Comparison of ENCODE assay signal across 8 mouse cellular contexts in genomic region chr13:4771120-4772075, GRCm38 (mm10).
A peak's percentile ranks its signal among the peaks of the same experiment; 100 is the strongest.
DNase-seq lines count a peak whose midpoint lies in the region; ATAC-seq and TF ChIP-seq lines count a peak whose summit lies in the region.

No protein-coding gene starts in this region.

- no peak for TF ChIP-seq CTCF in MEL (IDR thresholded peaks at IDR 0.05 in 2 of 3, conservative IDR thresholded peaks at IDR 0.05 in 1 of 3; ENCODE audit: control insufficient read depth in 1 of 3, insufficient read depth in 1 of 3, low read depth in 2 of 3, low read length in 3 of 3, poor library complexity in 1 of 3, severe bottlenecking in 1 of 3)
- TF ChIP-seq CTCF in forebrain, postnatal 0 days (IDR thresholded peaks at IDR 0.05; ENCODE audit: low read depth): peak; percentile 51

- ATAC-seq in forebrain, postnatal 0 days: peak; percentile 100
- ATAC-seq in liver, embryonic 15.5 days (ENCODE audit: insufficient read depth): peak; percentile 89

- H3K4me1 ChIP-seq in MEL (ENCODE audit: control insufficient read depth in 1 of 2, insufficient read depth in 2 of 2, low read length in 2 of 2): no peaks in the 10 kb centered on the region
- H3K4me1 ChIP-seq in forebrain, postnatal 0 days (ENCODE audit: insufficient read depth): peaks cover 5% of the 10 kb centered on the region; the same call in 1 of the 2 replicates
- no peaks in the 10 kb centered on the region for H3K4me1 ChIP-seq in liver, embryonic 15.5 days (replicated peaks)

- no peak overlapping the region for H3K4me3 ChIP-seq in MEL (ENCODE audit: control insufficient read depth in 1 of 2, insufficient read depth in 1 of 2, low read depth in 2 of 2, low read length in 2 of 2)
- no peak overlapping the region for H3K4me3 ChIP-seq in forebrain, postnatal 0 days (ENCODE audit: low read depth, low read length)
- H3K4me3 ChIP-seq in liver, embryonic 15.5 days (replicated peaks): no peak overlapping the region

- 20% methylated on average over 12 of the region's 12 CpGs for WGBS in forebrain, postnatal 0 days
- 27% methylated on average over 12 of the region's 12 CpGs for WGBS in large intestine, adult 2 months
- 31% methylated on average over 12 of the region's 12 CpGs for WGBS in liver, embryonic 15.5 days (ENCODE audit: insufficient replicate concordance)

- no peak for TF ChIP-seq POLR2A in MEL (IDR thresholded peaks at IDR 0.05; ENCODE audit: control insufficient read depth in 1 of 2, insufficient read depth in 1 of 2, low read depth in 1 of 2, low read length in 2 of 2, poor library complexity in 1 of 2)

- peak overlapping the region; percentile 34 for H3K4me2 ChIP-seq in forebrain, postnatal 0 days (ENCODE audit: low read depth)
- H3K4me2 ChIP-seq in liver, embryonic 15.5 days: no peak overlapping the region

- intact Hi-C loops in heart, postnatal 25 days (cut with DNase I): loop anchor here (5.0 to 10.0 kb wide), 6 partner anchors 104 to 1091 kb away; partner anchors contain the start of gene Klf6

- no peak overlapping the region for H3K9ac ChIP-seq in MEL (ENCODE audit: control insufficient read depth, low read depth, low read length, poor library complexity, severe bottlenecking)
- no peak overlapping the region for H3K9ac ChIP-seq in forebrain, postnatal 0 days
- no peak overlapping the region for H3K9ac ChIP-seq in liver, embryonic 15.5 days

- H3K27me3 ChIP-seq in MEL (ENCODE audit: control insufficient read depth in 1 of 2, insufficient read depth in 2 of 2, low read length in 2 of 2): no peaks in the 10 kb centered on the region
- H3K27me3 ChIP-seq in forebrain, postnatal 0 days (ENCODE audit: insufficient read depth, low read length): no peaks in the 10 kb centered on the region
- no peaks in the 10 kb centered on the region for H3K27me3 ChIP-seq in liver, embryonic 15.5 days

- no peak for TF ChIP-seq EP300 in MEL (IDR thresholded peaks at IDR 0.05; ENCODE audit: low read depth in 1 of 2, low read length in 2 of 2)

- no peak overlapping the region for H3K27ac ChIP-seq in MEL (ENCODE audit: control insufficient read depth, low read depth, low read length)
- peak overlapping the region; percentile 35; the same call in 1 of the 2 replicates for H3K27ac ChIP-seq in forebrain, postnatal 0 days (ENCODE audit: low read depth, low read length)
- H3K27ac ChIP-seq in liver, embryonic 15.5 days (replicated peaks): peak overlapping the region; percentile 45; the same call in 1 of the 2 replicates

- no peaks in the 10 kb centered on the region for H3K79me2 ChIP-seq in MEL (ENCODE audit: control insufficient read depth, insufficient read depth, low read length, poor library complexity)

- no peaks in the 10 kb centered on the region for H3K9me3 ChIP-seq in MEL (replicated peaks; ENCODE audit: insufficient read depth, low read length)
- no peaks in the 10 kb centered on the region for H3K9me3 ChIP-seq in forebrain, postnatal 0 days (ENCODE audit: low read length)
- H3K9me3 ChIP-seq in liver, embryonic 15.5 days (replicated peaks): no peaks in the 10 kb centered on the region

- no peak for TF ChIP-seq RAD21 in MEL (IDR thresholded peaks at IDR 0.05; ENCODE audit: low read depth, low read length)

- peak; percentile 13 for DNase-seq in MEL (ENCODE audit: low read depth, low spot score)
- DNase-seq in cerebellum, adult 11-12 months: peak; percentile 21
- DNase-seq in forebrain, postnatal 0 days: peak; percentile 72
- peak; percentile 89 for DNase-seq in heart, postnatal 25 days (ENCODE audit: low spot score)
- peak; percentile 92 for DNase-seq in large intestine, adult 2 months (ENCODE audit: low read depth, low spot score)
- peak; percentile 58 for DNase-seq in neural tube, embryonic 10.5 days (ENCODE audit: extremely low spot score, low spot score)
- peak; percentile 13 for DNase-seq in urinary bladder, postnatal 10 days (ENCODE audit: low spot score)

- H3K36me3 ChIP-seq in MEL (ENCODE audit: control insufficient read depth in 1 of 2, insufficient read depth in 2 of 2, low read length in 2 of 2): no peaks in the 10 kb centered on the region
- H3K36me3 ChIP-seq in forebrain, postnatal 0 days (ENCODE audit: insufficient read depth): no peaks in the 10 kb centered on the region
- no peaks in the 10 kb centered on the region for H3K36me3 ChIP-seq in liver, embryonic 15.5 days (replicated peaks)

TF ChIP-seq in MEL, 35 proteins besides CTCF, POLR2A, EP300 and RAD21:
- TF ChIP-seq NRF1 (IDR thresholded peaks at IDR 0.05; ENCODE audit: insufficient read depth, low read depth, low read length, poor library complexity, severe bottlenecking) (no peak), BHLHE40 (IDR thresholded peaks at IDR 0.05; ENCODE audit: borderline replicate concordance, low read depth, low read length) (no peak), MYB (IDR thresholded peaks at IDR 0.05; ENCODE audit: low read depth, low read length) (no peak), POLR2AphosphoS2 (IDR thresholded peaks at IDR 0.05; ENCODE audit: low read length) (no peak), USF2 (IDR thresholded peaks at IDR 0.05; ENCODE audit: borderline replicate concordance in 1 of 2, insufficient read depth in 1 of 2, low read depth in 1 of 2, low read length in 2 of 2) (no peak), SIN3A (IDR thresholded peaks at IDR 0.05; ENCODE audit: low read length) (no peak)

Comparison
In these comparisons a context has a peak if more than half of its experiments do, and no peak if none do; other contexts are left out.
1. DNase-seq: peak in every context shown above with its lines; median percentile 92 in large intestine, adult 2 months; 89 in heart, postnatal 25 days; 72 in forebrain, postnatal 0 days; 58 in neural tube, embryonic 10.5 days; 21 in cerebellum, adult 11-12 months; 13 in MEL; 13 in urinary bladder, postnatal 10 days.